Mouse (Mus musculus) testis, adult 2 months (tissue): ENCODE results near the gene Sorcs1. TPM values are rescaled to one million over a fixed set of nuclear protein-coding genes. Genes with fewer than 3 reads are reported as not detected.

Experiments used
- H3K27ac ChIP-seq: fragments of 200-500 bp; 2 replicates; pipeline ENCODE4 v1.5.1; 2012; ENCODE audit warnings: low read depth, low read length; ENCODE audit not compliant: control insufficient read depth, insufficient read depth
- H3K27me3 ChIP-seq: fragments of 200-500 bp; 2 replicates; pipeline ENCODE4 v1.6.1; 2012; ENCODE audit warnings: mild to moderate bottlenecking, low read length, moderate library complexity; ENCODE audit not compliant: control insufficient read depth, insufficient read depth
- H3K36me3 ChIP-seq: fragments of 200-500 bp; 2 replicates; pipeline ENCODE4 v1.6.1; 2012; ENCODE audit warnings: mild to moderate bottlenecking, low read length; ENCODE audit not compliant: control insufficient read depth, insufficient read depth
- H3K4me1 ChIP-seq: fragments of 200-500 bp; 2 replicates; pipeline ENCODE4 v1.6.1; 2012; ENCODE audit warnings: low read length; ENCODE audit not compliant: control insufficient read depth, insufficient read depth
- H3K4me3 ChIP-seq: fragments of 200-500 bp; 2 replicates; pipeline ENCODE4 v1.5.1; 2012; ENCODE audit warnings: low read depth, mild to moderate bottlenecking, low read length, moderate library complexity, mixed read lengths; ENCODE audit not compliant: control insufficient read depth
- CTCF ChIP-seq: fragments of 200-500 bp; IDR thresholded peaks from 2 replicates; pipeline ENCODE4 v1.5.1; 2012; ENCODE audit warnings: low read depth, mild to moderate bottlenecking, inconsistent platforms, low read length, moderate library complexity; ENCODE audit not compliant: control insufficient read depth, insufficient read depth, insufficient replicate concordance
- POLR2A ChIP-seq: fragments of 200-500 bp; IDR thresholded peaks from 2 replicates; pipeline ENCODE4 v1.6.1; 2012; ENCODE audit warnings: low read depth, mild to moderate bottlenecking, inconsistent platforms, low read length, moderate library complexity; ENCODE audit not compliant: control insufficient read depth
- polyA plus RNA-seq: library from polyadenylated mRNA; depleted of rRNA; stranded (reverse); fragments of >200 nt; gene quantifications from 2 replicates; pipeline ENCODE4 v1.2.3, GENCODE M21; 2012

The Sorcs1 gene
- polyA plus RNA-seq, 1 experiment, result 0.06 TPM

DNA sequence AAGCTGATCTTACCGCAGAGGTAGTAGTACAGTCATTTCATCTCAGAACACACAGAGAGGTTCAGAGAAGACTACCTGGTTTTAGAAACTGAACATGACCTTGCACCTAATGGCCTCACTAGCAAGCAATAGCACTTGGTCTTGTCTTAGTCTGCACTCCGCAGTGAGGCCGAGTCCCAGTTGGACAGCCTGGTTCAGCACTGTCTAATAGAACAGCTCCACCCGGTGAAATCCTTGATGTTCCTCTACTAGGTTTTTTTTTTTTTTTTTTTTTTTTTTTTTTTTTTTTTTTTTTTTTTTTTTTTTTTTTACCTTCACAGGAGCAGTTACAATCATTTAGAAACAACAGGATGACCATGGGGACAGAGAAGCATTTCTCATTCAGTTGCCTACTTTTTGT is 19.3 kb downstream of the Sorcs1 start:
- H3K27ac ChIP-seq, result no peak overlapping the region
- H3K4me1 ChIP-seq, result no peaks in the 10 kb centered on the region
- H3K4me3 ChIP-seq, result no peak overlapping the region
- no peak for TF ChIP-seq POLR2A
- TF ChIP-seq CTCF, result no peak
- H3K36me3 ChIP-seq, result no peaks in the 10 kb centered on the region
- no peaks in the 10 kb centered on the region for H3K27me3 ChIP-seq

- TF ChIP-seq CTCF (no peak), POLR2A (no peak)
- no peaks in the 10 kb centered on the region for H3K36me3 ChIP-seq
- H3K4me1 ChIP-seq, result no peaks in the 10 kb centered on the region
- H3K27ac ChIP-seq, result no peak overlapping the region
- H3K27me3 ChIP-seq, result no peaks in the 10 kb centered on the region
- no peak overlapping the region for H3K4me3 ChIP-seq
Measured at GRCm38 (mm10) chr19:50652750-50653149, 25.7 kb downstream of the Sorcs1 start.

GRCm38 (mm10) chr19:50643836-50644235 is 34.6 kb downstream of the Sorcs1 start:
- no peaks in the 10 kb centered on the region for H3K4me1 ChIP-seq
- TF ChIP-seq POLR2A (no peak), CTCF (no peak)
- H3K4me3 ChIP-seq, result no peak overlapping the region
- H3K27me3 ChIP-seq, result no peaks in the 10 kb centered on the region
- no peak overlapping the region for H3K27ac ChIP-seq
- H3K36me3 ChIP-seq, result no peaks in the 10 kb centered on the region

DNA sequence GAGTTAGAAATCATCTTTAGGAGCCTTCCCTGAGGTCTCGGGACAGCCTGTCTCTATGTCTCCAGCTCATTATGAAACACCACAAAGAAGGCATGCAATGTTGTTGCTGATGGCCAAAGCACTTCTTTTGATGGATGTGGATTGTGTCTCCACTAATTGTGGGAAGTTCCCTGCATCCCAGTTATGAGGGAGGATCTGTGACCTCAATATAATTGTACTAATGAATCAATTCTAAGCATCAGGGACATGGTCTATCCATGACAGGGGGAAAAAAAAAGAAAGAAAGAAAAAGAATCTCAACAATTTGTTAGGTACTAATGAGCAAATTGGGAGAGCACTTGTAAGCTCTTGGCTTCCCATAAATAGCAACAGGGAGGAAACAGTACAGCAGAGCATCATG is 36.3 kb downstream of the Sorcs1 start:
- Histone ChIP-seq H3K4me1 (no peaks in the 10 kb centered on the region), H3K4me3 (no peak overlapping the region), H3K27ac (no peak overlapping the region), H3K27me3 (no peaks in the 10 kb centered on the region), H3K36me3 (no peaks in the 10 kb centered on the region)
- no peak for TF ChIP-seq POLR2A
- no peak for TF ChIP-seq CTCF

DNA sequence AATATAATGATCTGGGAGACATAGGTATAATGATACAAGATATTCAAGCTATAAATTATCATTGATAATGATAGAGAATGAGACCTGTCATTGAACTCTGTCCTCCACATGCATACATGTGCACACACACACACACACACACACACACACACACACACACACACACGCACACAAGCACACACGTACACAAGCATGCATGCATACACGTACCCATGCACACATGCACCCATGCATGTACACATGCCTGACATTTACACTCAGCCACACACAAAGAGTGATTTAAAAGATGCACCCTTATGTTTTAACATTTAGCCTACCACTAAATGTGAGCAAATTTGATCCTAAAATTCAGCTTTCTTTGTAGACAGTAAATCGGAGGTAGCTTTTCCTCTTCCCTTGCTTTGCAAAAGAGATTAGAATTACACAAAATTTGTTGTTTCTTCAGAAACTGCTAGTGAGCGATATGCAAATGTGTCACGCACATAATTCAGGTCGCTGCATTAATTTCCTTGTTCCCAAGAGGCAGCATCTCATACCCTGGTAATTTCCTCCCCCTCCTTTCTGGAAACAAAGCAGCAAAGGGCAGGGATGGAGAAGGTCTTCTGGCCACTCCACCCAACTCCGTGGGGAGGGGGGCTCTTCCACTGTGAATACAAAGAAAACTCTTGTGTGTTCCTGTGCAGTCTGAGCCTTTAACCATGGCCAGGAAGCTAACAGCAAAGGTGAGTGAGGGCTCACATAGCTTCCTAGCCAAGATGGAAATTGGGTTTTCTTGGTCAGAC is 38.0 kb downstream of the Sorcs1 start:
- no peak overlapping the region for H3K27ac ChIP-seq
- no peaks in the 10 kb centered on the region for H3K4me1 ChIP-seq
- H3K36me3 ChIP-seq, result no peaks in the 10 kb centered on the region
- no peak for TF ChIP-seq POLR2A
- TF ChIP-seq CTCF, result no peak
- H3K27me3 ChIP-seq, result no peaks in the 10 kb centered on the region
- no peak overlapping the region for H3K4me3 ChIP-seq

GRCm38 (mm10) chr19:50638176-50638575 is 40.3 kb downstream of the Sorcs1 start:
- TF ChIP-seq CTCF, result no peak
- TF ChIP-seq POLR2A, result no peak
- H3K27ac ChIP-seq, result no peak overlapping the region
- H3K4me3 ChIP-seq, result no peak overlapping the region
- no peaks in the 10 kb centered on the region for H3K36me3 ChIP-seq
- no peaks in the 10 kb centered on the region for H3K4me1 ChIP-seq
- H3K27me3 ChIP-seq, result no peaks in the 10 kb centered on the region

DNA sequence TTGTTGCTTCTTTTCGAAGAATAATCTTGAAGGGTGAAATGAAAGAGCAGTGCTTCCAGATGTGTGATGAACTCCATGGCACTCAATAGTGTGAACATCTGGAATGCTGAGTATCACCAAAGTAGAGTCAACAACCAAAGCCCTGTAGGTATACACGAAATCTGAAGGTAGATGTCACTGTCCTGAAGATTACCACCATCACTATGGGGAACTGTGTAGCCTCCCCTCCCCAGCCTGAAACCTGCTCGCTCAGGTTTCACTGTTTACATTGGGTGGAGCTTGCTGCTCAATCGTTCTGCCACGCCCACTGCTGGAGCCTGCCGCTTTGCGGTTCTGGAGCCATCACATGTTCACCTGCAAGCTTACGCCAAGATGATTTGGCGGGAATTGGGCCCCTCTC is 64.4 kb downstream of the Sorcs1 start:
- Histone ChIP-seq H3K4me1 (no peaks in the 10 kb centered on the region), H3K4me3 (no peak overlapping the region), H3K36me3 (no peaks in the 10 kb centered on the region), H3K27me3 (no peaks in the 10 kb centered on the region), H3K27ac (no peak overlapping the region)
- TF ChIP-seq CTCF (no peak), POLR2A (no peak)
